Mouse (Mus musculus) c-Kit-negative CD71-positive TER-119-positive erythroid progenitor cells, embryonic 14.5 days (primary cell): ENCODE data around the gene Cul1.
"Not testable (repeated sequence)": the region's sequence is repeated elsewhere in the genome, so short reads cannot be mapped to it uniquely, and the experiment has no call there.

Experiments
- DNase-seq: peaks from one replicate; pipeline ENCODE4 v3.0.0-alpha.2; 2013; ENCODE audit warnings: low read depth, low spot score

Cul1 gene

DNA sequence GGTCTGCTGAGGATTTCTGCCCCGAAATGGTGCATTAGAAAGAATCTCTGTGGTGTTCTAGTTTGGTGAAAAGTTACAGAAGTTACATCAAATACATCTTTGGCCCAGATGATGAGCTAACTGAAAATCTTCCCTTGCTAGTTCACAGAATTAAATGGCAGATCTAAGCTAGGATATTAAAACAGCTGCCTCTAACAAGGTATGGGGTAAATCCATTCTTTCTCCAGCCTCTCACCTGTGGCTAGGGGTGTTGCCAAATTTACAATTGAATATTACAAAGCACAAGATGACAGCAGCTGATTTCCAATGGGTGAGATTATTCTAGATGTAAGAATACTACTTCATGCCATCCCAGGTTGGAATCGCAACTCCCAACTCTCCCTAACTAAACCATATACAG lies at the start of gene Cul1:
Cul1 (plus strand) TSS at position 301 of the 400 bp plus-strand sequence.
- no peak for DNase-seq

GRCm38 (mm10) chr6:47404419-47405382 lies 48.5 kb upstream of the Cul1 start:
- no peak for DNase-seq

- no peak for DNase-seq
Observed at GRCm38 (mm10) chr6:47412886-47413606, 40.2 kb upstream of the Cul1 start.

- DNase-seq = no peak
Observed at GRCm38 (mm10) chr6:47413656-47414055, 39.5 kb upstream of the Cul1 start.

- DNase-seq = no peak
Observed at GRCm38 (mm10) chr6:47418691-47419090, 34.5 kb upstream of the Cul1 start.

- no peak for DNase-seq
Observed at GRCm38 (mm10) chr6:47420156-47420555, 33.0 kb upstream of the Cul1 start.

DNA sequence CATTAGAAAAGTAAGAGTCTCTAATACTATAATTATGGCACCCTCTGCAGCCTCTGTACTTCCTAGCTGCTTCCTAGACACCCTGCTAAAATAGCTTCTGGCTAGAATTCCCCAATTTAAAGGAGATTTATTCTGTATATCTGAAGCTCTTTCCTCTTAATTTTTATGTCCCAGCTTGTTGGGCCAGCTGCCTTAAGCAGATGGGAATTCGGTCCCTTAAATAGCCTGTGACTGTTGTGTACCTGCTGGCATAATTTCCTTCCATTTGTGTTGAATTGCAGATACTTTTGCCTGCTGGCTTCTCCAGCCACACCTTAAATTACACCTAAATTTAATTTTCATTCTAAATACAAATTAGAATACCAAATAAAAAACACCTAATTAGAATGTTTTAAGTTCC lies 32.0 kb upstream of the Cul1 start:
- no peak for DNase-seq

DNA sequence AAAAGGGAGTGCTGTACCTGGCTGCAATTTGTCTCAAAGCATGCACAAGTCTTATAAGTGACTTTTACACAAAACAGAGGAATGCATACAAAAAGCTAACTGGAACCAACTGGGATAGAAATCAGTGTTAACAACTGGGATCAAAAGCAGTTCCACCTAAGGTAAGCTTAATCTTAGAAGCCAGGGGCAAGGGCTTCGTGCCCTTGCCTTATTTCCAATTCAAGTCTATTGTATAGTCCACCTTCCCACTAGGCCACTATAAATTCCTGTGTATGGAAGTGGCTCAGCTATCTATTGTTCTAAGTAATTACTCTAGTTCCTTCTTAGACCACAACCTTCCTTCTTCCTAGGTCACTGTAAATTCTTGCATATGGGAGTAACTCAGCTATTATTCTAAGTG lies 27.1 kb upstream of the Cul1 start:
- DNase-seq = no peak

DNA sequence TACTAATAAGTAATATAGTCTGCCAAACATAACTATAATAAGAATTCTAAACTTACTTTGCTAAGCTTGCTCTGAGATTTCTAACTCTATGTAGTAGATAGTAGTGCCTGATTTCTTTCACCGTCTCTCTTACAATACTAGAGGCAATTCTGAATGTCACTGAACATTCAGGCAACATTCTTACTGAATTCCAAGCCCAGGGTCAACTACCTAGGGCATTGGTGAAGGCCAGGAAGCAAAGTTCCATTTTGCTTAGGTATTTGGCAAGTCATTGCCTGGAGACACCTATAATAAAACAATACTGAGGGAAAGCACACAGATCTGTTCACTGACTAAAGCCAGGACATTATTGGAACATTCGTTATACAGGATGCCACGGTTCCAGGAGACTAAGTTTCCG lies 26.6 kb upstream of the Cul1 start:
- not testable (repeated sequence) for DNase-seq

DNA sequence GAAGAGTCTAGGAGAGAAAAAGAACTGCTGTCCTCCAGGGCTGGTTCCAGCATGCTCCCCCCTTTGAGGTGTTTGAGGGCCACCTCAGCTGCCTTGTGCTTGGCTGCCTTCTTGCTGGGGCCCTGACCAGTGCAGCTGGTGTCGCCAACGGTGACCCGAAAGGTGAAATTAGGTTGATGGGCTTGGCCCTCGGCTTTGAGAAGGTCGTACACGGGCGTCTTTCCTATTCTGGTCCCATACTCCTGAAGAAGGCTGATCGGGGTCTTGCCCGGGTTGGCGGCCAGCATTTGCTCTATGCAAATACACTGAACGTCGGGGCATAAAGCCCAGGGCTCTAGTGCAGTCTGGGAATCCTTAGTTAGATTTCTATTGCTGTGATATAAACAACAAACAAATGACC lies 20.4 kb upstream of the Cul1 start:
- not testable (repeated sequence) for DNase-seq

GRCm38 (mm10) chr6:47440080-47440479 lies 13.1 kb upstream of the Cul1 start:
- DNase-seq = no peak

DNA sequence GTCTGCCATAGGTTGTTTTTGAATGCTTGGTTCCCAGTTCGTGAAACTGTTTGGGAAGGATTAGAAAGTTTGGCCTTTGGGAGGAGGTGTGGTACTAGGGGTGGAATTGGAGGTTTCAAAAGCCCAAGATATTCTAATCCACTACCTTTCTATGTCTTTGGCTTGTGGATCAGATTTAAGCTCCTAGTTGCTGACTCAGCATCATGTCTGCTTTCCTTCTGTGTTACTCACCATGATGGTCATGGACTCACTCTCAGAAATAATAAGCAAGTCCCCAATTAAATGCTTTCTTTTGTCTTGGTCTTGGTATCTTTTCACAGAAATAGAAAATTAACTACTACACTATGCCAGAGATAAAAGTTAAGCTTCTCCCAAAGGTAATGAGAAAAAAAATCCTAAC lies 5.5 kb upstream of the Cul1 start:
- DNase-seq = no peak

DNA sequence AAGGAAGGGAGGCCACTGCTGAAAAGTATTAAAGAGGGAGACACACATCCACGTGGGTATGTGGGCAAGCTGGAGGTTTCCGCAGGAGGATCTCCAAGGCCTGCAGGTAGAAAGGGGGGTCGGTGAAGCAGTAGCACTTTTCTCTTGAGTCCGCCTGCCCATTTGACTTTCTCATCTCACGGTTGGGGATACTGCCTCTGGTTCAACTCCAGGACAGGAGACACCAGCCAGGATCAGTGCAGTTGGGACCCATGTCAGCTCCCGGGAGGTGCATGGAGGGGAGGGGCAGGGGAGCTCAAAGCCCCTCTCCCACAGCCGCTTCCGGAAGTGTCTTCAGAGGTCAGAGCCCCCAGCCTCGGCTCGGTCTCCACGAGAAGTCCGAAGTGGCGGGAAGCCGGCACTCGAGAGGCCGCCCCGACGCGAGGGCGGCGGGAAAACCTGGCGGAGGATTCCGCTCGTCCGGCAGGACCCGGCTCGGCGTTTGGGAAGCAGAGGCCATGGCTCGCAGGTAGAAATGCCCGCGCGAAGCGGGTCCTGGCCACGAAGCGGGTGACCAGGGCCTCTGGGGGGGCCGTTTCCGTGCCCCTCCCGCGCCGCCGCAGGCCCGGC lies 428 bp downstream of the Cul1 start:
- peak; percentile 61 for DNase-seq

GRCm38 (mm10) chr6:47454131-47454574 lies 955 bp downstream of the Cul1 start:
- DNase-seq = peak; percentile 74

GRCm38 (mm10) chr6:47454575-47455571 lies 1.7 kb downstream of the Cul1 start:
- DNase-seq = peak; percentile 50

DNA sequence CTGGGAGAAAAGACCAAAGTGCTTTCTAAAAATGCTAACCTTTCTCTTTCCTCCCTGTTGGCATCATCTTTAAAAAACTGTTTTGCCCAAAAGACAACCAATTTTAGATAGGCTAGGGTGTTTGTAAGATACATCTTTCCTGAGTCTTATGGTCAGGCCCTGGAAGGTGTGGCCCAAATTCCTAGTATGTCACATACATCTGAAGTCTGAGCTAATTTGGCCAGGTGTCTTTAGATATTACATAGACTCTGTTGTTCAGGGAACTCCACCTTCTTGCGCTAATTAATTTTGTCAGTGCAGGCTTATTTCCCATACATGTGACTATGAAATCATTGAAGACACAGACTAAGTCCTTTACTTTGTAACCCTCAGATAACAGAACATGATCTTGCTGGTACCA lies 2.6 kb downstream of the Cul1 start:
- no peak for DNase-seq

- DNase-seq = no peak
Observed at GRCm38 (mm10) chr6:47456853-47457252, 3.7 kb downstream of the Cul1 start.

- DNase-seq = no peak
Observed at GRCm38 (mm10) chr6:47465400-47465799, 12.2 kb downstream of the Cul1 start.

DNA sequence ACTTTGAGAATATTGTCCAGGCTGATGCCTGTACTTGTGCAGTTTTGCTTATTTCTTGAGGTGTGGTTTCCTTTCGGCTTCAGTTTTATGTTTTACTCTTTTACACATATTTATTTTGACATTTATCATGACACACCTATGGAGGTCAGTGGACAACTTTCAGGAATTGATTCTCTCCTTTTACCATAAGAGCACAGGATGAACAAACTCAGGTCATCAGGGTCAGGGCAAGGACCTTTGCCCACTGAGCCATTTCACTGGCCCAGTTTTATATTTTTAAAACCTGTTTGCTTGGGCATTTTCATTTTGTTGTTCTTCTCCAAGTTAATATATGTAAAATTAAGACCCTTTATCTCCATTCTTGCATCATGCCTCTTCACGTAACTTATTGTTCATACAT lies 13.3 kb downstream of the Cul1 start:
- DNase-seq = no peak

- DNase-seq = no peak
Observed at GRCm38 (mm10) chr6:47467058-47467457, 13.9 kb downstream of the Cul1 start.

DNA sequence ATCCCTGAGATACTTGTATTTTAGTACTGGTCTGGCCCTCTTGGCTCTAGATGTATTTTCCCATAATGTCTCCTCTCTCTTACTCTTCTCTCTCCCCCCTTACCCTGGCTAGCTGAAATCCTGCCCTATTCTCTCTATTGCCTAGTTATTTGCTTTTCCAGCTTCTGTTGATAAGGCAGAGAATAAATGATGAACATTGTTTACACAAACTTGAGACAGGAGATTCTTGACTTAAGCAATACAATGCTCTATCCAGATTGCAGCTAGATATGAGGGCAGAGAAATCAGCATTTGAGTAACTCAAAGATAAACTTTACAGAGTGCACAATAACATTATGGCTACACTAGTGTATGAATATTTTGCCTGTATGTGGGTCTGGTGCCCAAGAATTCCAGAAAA lies 16.6 kb downstream of the Cul1 start:
- DNase-seq = no peak
